Mouse (Mus musculus) heart, adult 2 months (tissue): ENCODE measurements around the gene Tmed2. TPM values are rescaled to one million over a fixed set of nuclear protein-coding genes. Genes with fewer than 3 reads are reported as not detected.

Experiments
- DNase-seq, 2 experiments: peaks; one replicate each; pipeline ENCODE4 v3.0.0; 2021
- H3K27ac ChIP-seq: fragments of 200-600 bp; 2 replicates; pipeline ENCODE4 v1.8.1; 2022
- H3K27me3 ChIP-seq: fragments of 200-500 bp; 2 replicates; pipeline ENCODE4 v1.6.1; 2012; ENCODE audit warnings: mild to moderate bottlenecking, low read length, inconsistent platforms, mixed read lengths; ENCODE audit not compliant: control insufficient read depth, insufficient read depth
- H3K36me3 ChIP-seq: fragments of 200-500 bp; 2 replicates; pipeline ENCODE4 v1.6.1; 2012; ENCODE audit warnings: low read length, inconsistent platforms; ENCODE audit not compliant: control insufficient read depth, insufficient read depth
- H3K4me1 ChIP-seq: fragments of 200-500 bp; 2 replicates; pipeline ENCODE4 v1.6.1; 2011; ENCODE audit warnings: low read length; ENCODE audit not compliant: control insufficient read depth, insufficient read depth
- H3K4me3 ChIP-seq: fragments of 200-600 bp; 2 replicates; pipeline ENCODE4 v1.8.1; 2022
- H3K79me2 ChIP-seq: fragments of 200-500 bp; replicated peaks from 2 replicates; pipeline ENCODE4 v1.6.1; 2012; ENCODE audit warnings: mild to moderate bottlenecking, inconsistent platforms, low read length, moderate library complexity, mixed read lengths; ENCODE audit not compliant: control insufficient read depth, insufficient read depth
- H3K9ac ChIP-seq: fragments of 200-500 bp; 2 replicates; pipeline ENCODE4 v1.6.1; 2012; ENCODE audit warnings: low read depth, mild to moderate bottlenecking, control low read depth, inconsistent platforms, low read length, mixed read lengths
- CTCF ChIP-seq: fragments of 200-600 bp; IDR thresholded peaks from 2 replicates; pipeline ENCODE4 v1.8.1; 2022; ENCODE audit warnings: antibody characterized with exemption, mild to moderate bottlenecking, moderate library complexity
- EP300 ChIP-seq: fragments of 200-500 bp; IDR thresholded peaks from 2 replicates; pipeline ENCODE4 v1.6.1; 2011; ENCODE audit warnings: low read depth, low read length, control low read depth; ENCODE audit not compliant: insufficient read depth
- POLR2A ChIP-seq: fragments of 200-500 bp; IDR thresholded peaks from 2 replicates; pipeline ENCODE4 v1.6.1; 2011; ENCODE audit warnings: mild to moderate bottlenecking, low read depth, low read length, control low read depth; ENCODE audit not compliant: insufficient read depth
- WGBS: fragments of 180-500 bp; shearing (Covaris S2); methylation state at CpG from one replicate; pipeline ENCODE4 v1.1.7; 2018; 5-methylcytosine and 5-hydroxymethylcytosine counted together
- intact Hi-C: fragments of 180-260 bp; cut with DNase I; formaldehyde crosslinking; loops from one replicate; pipeline ENCODE4 v1.15.1; 2025
- polyA plus RNA-seq: library from polyadenylated mRNA; depleted of rRNA; stranded (reverse); fragments of >200 nt; gene quantifications from 2 replicates; pipeline ENCODE4 v1.2.3, GENCODE M21; 2012
- total RNA-seq, 2 experiments: library from RNA; stranded (reverse); gene quantifications; 2 replicates each; pipeline ENCODE4 v1.2.3; 2021

Gene Tmed2
- total and polyA plus RNA-seq, 3 experiments = 80.9 to 194 (median 167) TPM

DNA sequence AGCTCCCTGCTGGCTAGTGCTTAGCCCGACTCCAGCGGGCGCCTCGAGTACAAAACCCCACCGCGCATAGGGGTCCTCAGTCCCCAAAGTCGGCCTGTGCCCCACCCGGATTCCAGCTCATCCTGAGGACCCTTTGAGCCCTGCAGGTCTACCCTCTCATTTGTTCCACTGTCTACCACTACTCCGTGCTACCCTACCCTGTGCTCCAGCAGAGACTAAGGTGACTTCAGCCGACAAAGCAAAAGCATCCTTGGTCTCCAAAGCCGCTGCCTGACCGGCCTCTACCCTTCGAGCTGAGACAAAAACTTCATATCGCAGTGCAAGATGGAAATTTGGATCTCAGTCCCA is 8.9 kb upstream of the Tmed2 start:
- intact Hi-C loops = no loop called here
- Histone ChIP-seq H3K79me2 (no peaks in the 10 kb centered on the region), H3K27me3 (no peaks in the 10 kb centered on the region), H3K9ac (peak overlapping the region; percentile 92), H3K36me3 (peaks cover 4% of the 10 kb centered on the region; the same call in 1 of the 2 replicates), H3K4me3 (peak overlapping the region; percentile 89), H3K4me1 (no peaks in the 10 kb centered on the region; the same call in none of the 2 replicates), H3K27ac (peak overlapping the region; percentile 96)
- no peak for DNase-seq
- WGBS = 12% methylated on average over 14 of the region's 14 CpGs
- TF ChIP-seq EP300 (no peak), CTCF (no peak), POLR2A (no peak)

- intact Hi-C loops = no loop called here
- no peak for DNase-seq
- Histone ChIP-seq H3K9ac (no peak overlapping the region), H3K27me3 (no peaks in the 10 kb centered on the region), H3K4me3 (no peak overlapping the region), H3K36me3 (no peaks in the 10 kb centered on the region), H3K79me2 (no peaks in the 10 kb centered on the region), H3K4me1 (peaks cover 2% of the 10 kb centered on the region), H3K27ac (peak overlapping the region; percentile 96)
- 24% methylated on average over 7 of the region's 7 CpGs for WGBS
- no peak for TF ChIP-seq CTCF
- TF ChIP-seq EP300 = no peak
- no peak for TF ChIP-seq POLR2A
Measured at GRCm38 (mm10) chr5:124532451-124532850, 8.0 kb upstream of the Tmed2 start.

- H3K4me3 ChIP-seq = no peak overlapping the region
- TF ChIP-seq EP300 (no peak), POLR2A (no peak), CTCF (no peak)
- 47% methylated on average over 5 of the region's 5 CpGs for WGBS
- H3K27me3 ChIP-seq = no peaks in the 10 kb centered on the region
- no peak for DNase-seq
- intact Hi-C loops = no loop called here
- H3K36me3 ChIP-seq = no peaks in the 10 kb centered on the region
- H3K4me1 ChIP-seq = peaks cover 2% of the 10 kb centered on the region; the same call in 1 of the 2 replicates
- no peaks in the 10 kb centered on the region for H3K79me2 ChIP-seq
- H3K27ac ChIP-seq = no peak overlapping the region
- H3K9ac ChIP-seq = no peak overlapping the region
Measured at GRCm38 (mm10) chr5:124535016-124535415, 5.5 kb upstream of the Tmed2 start.

DNA sequence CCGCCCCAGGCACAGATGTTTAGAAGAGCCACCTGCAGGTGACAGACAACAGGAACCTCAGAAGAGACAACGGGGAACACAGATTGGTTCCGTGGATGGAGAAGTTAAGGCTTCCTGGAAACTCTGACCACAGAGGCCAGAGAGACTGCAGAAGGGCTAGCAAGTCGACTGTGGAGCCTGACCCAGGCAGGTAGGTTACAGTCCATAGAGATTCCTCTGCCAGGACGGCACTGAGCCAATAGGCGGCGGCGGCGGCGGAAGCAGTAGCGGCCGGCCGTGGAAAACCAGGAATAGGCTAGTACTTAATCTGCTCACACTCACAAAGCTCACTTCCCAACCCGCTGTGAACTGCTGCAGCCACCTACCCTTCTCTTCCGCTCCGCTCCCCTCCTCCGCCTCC is 3.7 kb upstream of the Tmed2 start:
- Histone ChIP-seq H3K4me1 (peaks cover 3% of the 10 kb centered on the region), H3K79me2 (no peaks in the 10 kb centered on the region), H3K27me3 (no peaks in the 10 kb centered on the region), H3K36me3 (peaks cover under 1% of the 10 kb centered on the region; the same call in 1 of the 2 replicates), H3K4me3 (peak overlapping the region; percentile 24; the same call in 1 of the 2 replicates), H3K27ac (peak overlapping the region; percentile 69), H3K9ac (peak overlapping the region; percentile 49; the same call in 1 of the 2 replicates)
- intact Hi-C loops = no loop called here
- TF ChIP-seq EP300 (no peak), POLR2A (peak; percentile 49; the same call in 1 of the 2 replicates), CTCF (peak; percentile 50)
- WGBS = 2% methylated on average over 17 of the region's 17 CpGs
- peak; percentile 78 to 79 for DNase-seq

- peaks cover 6% of the 10 kb centered on the region for H3K4me1 ChIP-seq
- peak; percentile 80 for TF ChIP-seq CTCF
- 0 out of 2 replicates have a peak, but pooled peaks have one; percentile 55 for TF ChIP-seq EP300
- no peak for TF ChIP-seq POLR2A
- H3K27ac ChIP-seq = no peak overlapping the region
- H3K9ac ChIP-seq = no peak overlapping the region
- WGBS = 76% methylated on average over 16 of the region's 16 CpGs
- H3K27me3 ChIP-seq = no peaks in the 10 kb centered on the region
- peak; percentile 44 to 60 for DNase-seq
- intact Hi-C loops = loop anchor here (2.0 kb wide), 2 partner anchors 54 to 106 kb away; no protein-coding TSS in a partner anchor
- peaks cover 2% of the 10 kb centered on the region; the same call in 1 of the 2 replicates for H3K79me2 ChIP-seq
- H3K4me3 ChIP-seq = no peak overlapping the region
- H3K36me3 ChIP-seq = peaks cover 13% of the 10 kb centered on the region
Measured at GRCm38 (mm10) chr5:124538813-124539792, 1.4 kb upstream of the Tmed2 start.
